Mouse (Mus musculus) cerebellum, adult 9-10 months (tissue): ENCODE data around the gene Mapk1.

Experiments
- DNase-seq: peaks from one replicate; pipeline ENCODE4 v3.0.0; 2022

Gene Mapk1

GRCm38 (mm10) chr16:17018071-17018470 is 34.9 kb downstream of the Mapk1 start:
- no peak for DNase-seq

- DNase-seq, result peak; percentile 63
These were observed 41.4 kb downstream of the Mapk1 start for GRCm38 (mm10) chr16:17024469-17025148.

- DNase-seq, result no peak
These were observed 47.0 kb downstream of the Mapk1 start for GRCm38 (mm10) chr16:17029971-17030695.

- no peak for DNase-seq
These were observed 50.6 kb downstream of the Mapk1 start for GRCm38 (mm10) chr16:17033754-17034153.

- DNase-seq, result no peak
These were observed 57.5 kb downstream of the Mapk1 start for GRCm38 (mm10) chr16:17040716-17041115.

- DNase-seq, result no peak
These were observed 58.2 kb downstream of the Mapk1 start for GRCm38 (mm10) chr16:17041417-17041816.

GRCm38 (mm10) chr16:17044320-17044719 is 61.1 kb downstream of the Mapk1 start:
- peak; percentile 57 for DNase-seq

- DNase-seq, result no peak
These were observed 62.1 kb downstream of the Mapk1 start for GRCm38 (mm10) chr16:17045287-17045686.

- DNase-seq, result no peak
These were observed 66.7 kb downstream of the Mapk1 start for GRCm38 (mm10) chr16:17049886-17050285.

GRCm38 (mm10) chr16:17052087-17052486 is 68.9 kb downstream of the Mapk1 start:
- no peak for DNase-seq

GRCm38 (mm10) chr16:17053903-17054302 is 70.7 kb downstream of the Mapk1 start:
- no peak for DNase-seq

- DNase-seq, result no peak
These were observed 72.4 kb downstream of the Mapk1 start for GRCm38 (mm10) chr16:17055584-17055983.

- DNase-seq, result no peak
These were observed 79.2 kb downstream of the Mapk1 start for GRCm38 (mm10) chr16:17062338-17062737.

GRCm38 (mm10) chr16:17067552-17067951 is 84.4 kb downstream of the Mapk1 start:
- DNase-seq, result no peak

GRCm38 (mm10) chr16:17069511-17070443 is 86.6 kb downstream of the Mapk1 start, which contains the start of gene Ypel1:
Ypel1 (plus strand) TSS chr16:17069696.
- peak; percentile 77 for DNase-seq

- peak; percentile 14 for DNase-seq
These were observed 87.5 kb downstream of the Mapk1 start for GRCm38 (mm10) chr16:17070716-17071115.

- DNase-seq, result no peak
These were observed 89.8 kb downstream of the Mapk1 start for GRCm38 (mm10) chr16:17073000-17073399.

- no peak for DNase-seq
These were observed 93.1 kb downstream of the Mapk1 start for GRCm38 (mm10) chr16:17076301-17076700.

- no peak for DNase-seq
These were observed 93.7 kb downstream of the Mapk1 start for GRCm38 (mm10) chr16:17076869-17077268.

GRCm38 (mm10) chr16:17078101-17078500 is 94.9 kb downstream of the Mapk1 start:
- no peak for DNase-seq

- DNase-seq, result no peak
These were observed 99.1 kb downstream of the Mapk1 start for GRCm38 (mm10) chr16:17082121-17082792.

- no peak for DNase-seq
These were observed 102.5 kb downstream of the Mapk1 start for GRCm38 (mm10) chr16:17085636-17086035.

- DNase-seq, result no peak
These were observed 103.1 kb downstream of the Mapk1 start for GRCm38 (mm10) chr16:17086241-17086640.
